Mouse (Mus musculus): ENCODE measurements around the gene Ubash3a. TPM values are rescaled to one million over a fixed set of nuclear protein-coding genes. Genes with fewer than 3 reads are reported as not detected.

Gene Ubash3a
- polyA plus RNA-seq, 1 experiment from 2014 or later: not detected

GRCm38 (mm10) chr17:31261352-31261751 is 53.7 kb downstream of the Ubash3a start:
- Histone ChIP-seq H3K4me2 (ENCODE audit: low read length) (no peak overlapping the region), H3K27me3 (ENCODE audit: control insufficient read depth, insufficient read depth, low read length) (no peaks in the 10 kb centered on the region), H3K36me3 (ENCODE audit: control insufficient read depth, insufficient read depth, low read length) (no peaks in the 10 kb centered on the region), H3K9me3 (ENCODE audit: control insufficient read depth, low read length) (no peaks in the 10 kb centered on the region), H3K9ac (replicated peaks; ENCODE audit: low read length) (no peak overlapping the region), H3K27ac (replicated peaks; ENCODE audit: low read depth, low read length) (no peak overlapping the region), H3K4me1 (ENCODE audit: control insufficient read depth, insufficient read depth, low read length) (no peaks in the 10 kb centered on the region), H3K4me3 (replicated peaks; ENCODE audit: low read depth, low read length) (no peak overlapping the region)
- ATAC-seq (ENCODE audit: low FRiP score, low TSS enrichment) (no peak), DNase-seq (no peak)
- 91% methylated on average over 6 of the region's 6 CpGs for WGBS

- H3K9me3 ChIP-seq (ENCODE audit: control insufficient read depth, low read length): no peaks in the 10 kb centered on the region
- no peak overlapping the region for H3K9ac ChIP-seq (replicated peaks; ENCODE audit: low read length)
- H3K4me1 ChIP-seq (ENCODE audit: control insufficient read depth, insufficient read depth, low read length): no peaks in the 10 kb centered on the region
- no peaks in the 10 kb centered on the region for H3K36me3 ChIP-seq (ENCODE audit: control insufficient read depth, insufficient read depth, low read length)
- no peak overlapping the region for H3K4me3 ChIP-seq (replicated peaks; ENCODE audit: low read depth, low read length)
- no peak overlapping the region for H3K27ac ChIP-seq (replicated peaks; ENCODE audit: low read depth, low read length)
- no peak overlapping the region for H3K4me2 ChIP-seq (ENCODE audit: low read length)
- WGBS: 52% methylated on average over 5 of the region's 5 CpGs
- DNase-seq (peak; percentile 52), ATAC-seq (ENCODE audit: low FRiP score, low TSS enrichment) (no peak)
- no peaks in the 10 kb centered on the region for H3K27me3 ChIP-seq (ENCODE audit: control insufficient read depth, insufficient read depth, low read length)
Measured at GRCm38 (mm10) chr17:31262715-31263114, 55.0 kb downstream of the Ubash3a start.

GRCm38 (mm10) chr17:31263770-31264169 is 56.1 kb downstream of the Ubash3a start:
- ATAC-seq (ENCODE audit: low FRiP score, low TSS enrichment) (no peak), DNase-seq (no peak)
- Histone ChIP-seq H3K36me3 (ENCODE audit: control insufficient read depth, insufficient read depth, low read length) (no peaks in the 10 kb centered on the region), H3K9me3 (ENCODE audit: control insufficient read depth, low read length) (no peaks in the 10 kb centered on the region), H3K4me3 (replicated peaks; ENCODE audit: low read depth, low read length) (no peak overlapping the region), H3K9ac (replicated peaks; ENCODE audit: low read length) (no peak overlapping the region), H3K27me3 (ENCODE audit: control insufficient read depth, insufficient read depth, low read length) (no peaks in the 10 kb centered on the region), H3K4me1 (ENCODE audit: control insufficient read depth, insufficient read depth, low read length) (no peaks in the 10 kb centered on the region), H3K27ac (replicated peaks; ENCODE audit: low read depth, low read length) (no peak overlapping the region), H3K4me2 (ENCODE audit: low read length) (no peak overlapping the region)
- WGBS: 84% methylated on average over 5 of the region's 5 CpGs

- DNase-seq (no peak), ATAC-seq (ENCODE audit: low FRiP score, low TSS enrichment) (no peak)
- H3K9me3 ChIP-seq (ENCODE audit: control insufficient read depth, low read length): no peaks in the 10 kb centered on the region
- 53% methylated on average over 6 of the region's 6 CpGs for WGBS
- no peak overlapping the region for H3K9ac ChIP-seq (replicated peaks; ENCODE audit: low read length)
- H3K4me2 ChIP-seq (ENCODE audit: low read length): no peak overlapping the region
- H3K36me3 ChIP-seq (ENCODE audit: control insufficient read depth, insufficient read depth, low read length): no peaks in the 10 kb centered on the region
- H3K4me1 ChIP-seq (ENCODE audit: control insufficient read depth, insufficient read depth, low read length): no peaks in the 10 kb centered on the region
- no peaks in the 10 kb centered on the region for H3K27me3 ChIP-seq (ENCODE audit: control insufficient read depth, insufficient read depth, low read length)
- H3K27ac ChIP-seq (replicated peaks; ENCODE audit: low read depth, low read length): no peak overlapping the region
- H3K4me3 ChIP-seq (replicated peaks; ENCODE audit: low read depth, low read length): no peak overlapping the region
Measured at GRCm38 (mm10) chr17:31264372-31264771, 56.7 kb downstream of the Ubash3a start.

- H3K36me3 ChIP-seq (ENCODE audit: control insufficient read depth, insufficient read depth, low read length): no peaks in the 10 kb centered on the region
- no peak overlapping the region for H3K9ac ChIP-seq (replicated peaks; ENCODE audit: low read length)
- DNase-seq: no peak
- H3K9me3 ChIP-seq (ENCODE audit: control insufficient read depth, low read length): no peaks in the 10 kb centered on the region
- H3K27ac ChIP-seq (replicated peaks; ENCODE audit: low read depth, low read length): no peak overlapping the region
- H3K4me1 ChIP-seq (ENCODE audit: control insufficient read depth, insufficient read depth, low read length): no peaks in the 10 kb centered on the region
- no peak overlapping the region for H3K4me3 ChIP-seq (replicated peaks; ENCODE audit: low read depth, low read length)
- no peak overlapping the region for H3K4me2 ChIP-seq (ENCODE audit: low read length)
- ATAC-seq (ENCODE audit: low FRiP score, low TSS enrichment): no peak
- WGBS: 30% methylated on average over 3 of the region's 3 CpGs
- H3K27me3 ChIP-seq (ENCODE audit: control insufficient read depth, insufficient read depth, low read length): no peaks in the 10 kb centered on the region
Measured at GRCm38 (mm10) chr17:31265171-31265572, 57.5 kb downstream of the Ubash3a start.

GRCm38 (mm10) chr17:31265831-31266230 is 58.2 kb downstream of the Ubash3a start:
- no peaks in the 10 kb centered on the region for H3K27me3 ChIP-seq (ENCODE audit: control insufficient read depth, insufficient read depth, low read length)
- H3K9ac ChIP-seq (replicated peaks; ENCODE audit: low read length): no peak overlapping the region
- ATAC-seq (ENCODE audit: low FRiP score, low TSS enrichment) (no peak), DNase-seq (no peak)
- H3K36me3 ChIP-seq (ENCODE audit: control insufficient read depth, insufficient read depth, low read length): no peaks in the 10 kb centered on the region
- H3K27ac ChIP-seq (replicated peaks; ENCODE audit: low read depth, low read length): no peak overlapping the region
- H3K4me3 ChIP-seq (replicated peaks; ENCODE audit: low read depth, low read length): no peak overlapping the region
- H3K9me3 ChIP-seq (ENCODE audit: control insufficient read depth, low read length): no peaks in the 10 kb centered on the region
- no peak overlapping the region for H3K4me2 ChIP-seq (ENCODE audit: low read length)
- H3K4me1 ChIP-seq (ENCODE audit: control insufficient read depth, insufficient read depth, low read length): no peaks in the 10 kb centered on the region
- 88% methylated on average over 9 of the region's 9 CpGs for WGBS

- Histone ChIP-seq H3K36me3 (ENCODE audit: control insufficient read depth, insufficient read depth, low read length) (no peaks in the 10 kb centered on the region), H3K27me3 (ENCODE audit: control insufficient read depth, insufficient read depth, low read length) (no peaks in the 10 kb centered on the region), H3K27ac (replicated peaks; ENCODE audit: low read depth, low read length) (no peak overlapping the region), H3K4me3 (replicated peaks; ENCODE audit: low read depth, low read length) (no peak overlapping the region), H3K9me3 (ENCODE audit: control insufficient read depth, low read length) (no peaks in the 10 kb centered on the region), H3K4me1 (ENCODE audit: control insufficient read depth, insufficient read depth, low read length) (no peaks in the 10 kb centered on the region), H3K9ac (replicated peaks; ENCODE audit: low read length) (no peak overlapping the region), H3K4me2 (ENCODE audit: low read length) (no peak overlapping the region)
- WGBS: 93% methylated on average over 7 of the region's 7 CpGs
- DNase-seq (no peak), ATAC-seq (ENCODE audit: low FRiP score, low TSS enrichment) (no peak)
Measured at GRCm38 (mm10) chr17:31266321-31266950, 58.8 kb downstream of the Ubash3a start.

- H3K27me3 ChIP-seq (ENCODE audit: control insufficient read depth, insufficient read depth, low read length): no peaks in the 10 kb centered on the region
- WGBS: 81% methylated on average over 4 of the region's 4 CpGs
- H3K4me2 ChIP-seq (ENCODE audit: low read length): no peak overlapping the region
- no peaks in the 10 kb centered on the region for H3K36me3 ChIP-seq (ENCODE audit: control insufficient read depth, insufficient read depth, low read length)
- no peaks in the 10 kb centered on the region for H3K9me3 ChIP-seq (ENCODE audit: control insufficient read depth, low read length)
- no peak for DNase-seq
- no peak overlapping the region for H3K4me3 ChIP-seq (replicated peaks; ENCODE audit: low read depth, low read length)
- H3K9ac ChIP-seq (replicated peaks; ENCODE audit: low read length): no peak overlapping the region
- no peak overlapping the region for H3K27ac ChIP-seq (replicated peaks; ENCODE audit: low read depth, low read length)
- no peaks in the 10 kb centered on the region for H3K4me1 ChIP-seq (ENCODE audit: control insufficient read depth, insufficient read depth, low read length)
- no peak for ATAC-seq (ENCODE audit: low FRiP score, low TSS enrichment)
Measured at GRCm38 (mm10) chr17:31267138-31267537, 59.5 kb downstream of the Ubash3a start.

GRCm38 (mm10) chr17:31267603-31268002 is 59.9 kb downstream of the Ubash3a start:
- DNase-seq (no peak), ATAC-seq (ENCODE audit: low FRiP score, low TSS enrichment) (no peak)
- H3K9me3 ChIP-seq (ENCODE audit: control insufficient read depth, low read length): no peaks in the 10 kb centered on the region
- H3K27me3 ChIP-seq (ENCODE audit: control insufficient read depth, insufficient read depth, low read length): no peaks in the 10 kb centered on the region
- H3K27ac ChIP-seq (replicated peaks; ENCODE audit: low read depth, low read length): no peak overlapping the region
- H3K9ac ChIP-seq (replicated peaks; ENCODE audit: low read length): no peak overlapping the region
- H3K36me3 ChIP-seq (ENCODE audit: control insufficient read depth, insufficient read depth, low read length): no peaks in the 10 kb centered on the region
- 85% methylated on average over 6 of the region's 6 CpGs for WGBS
- H3K4me3 ChIP-seq (replicated peaks; ENCODE audit: low read depth, low read length): no peak overlapping the region
- H3K4me2 ChIP-seq (ENCODE audit: low read length): no peak overlapping the region
- H3K4me1 ChIP-seq (ENCODE audit: control insufficient read depth, insufficient read depth, low read length): no peaks in the 10 kb centered on the region
